Mouse (Mus musculus) forebrain, embryonic 15.5 days (tissue): ENCODE measurements around the gene Csrnp3. TPM values are rescaled to one million over a fixed set of nuclear protein-coding genes. Genes with fewer than 3 reads are reported as not detected.
"Not testable (repeated sequence)": the region's sequence is repeated elsewhere in the genome, so short reads cannot be mapped to it uniquely, and the experiment has no call there.

Experiments
- ATAC-seq: fragments of 200-750 bp; cut with Nextera tagmentation; replicated peaks from 2 replicates; pipeline ENCODE4 v1.8.0; 2017; ENCODE audit warnings: mild to moderate bottlenecking, moderate TSS enrichment, moderate library complexity
- H3K27ac ChIP-seq: fragments of 300-500 bp; sonication (generic); replicated peaks from 2 replicates; pipeline ENCODE4 v1.5.1; 2015; ENCODE audit warnings: mild to moderate bottlenecking, inconsistent platforms
- H3K27me3 ChIP-seq: fragments of 300-500 bp; sonication (generic); 2 replicates; pipeline ENCODE4 v1.6.1; 2015; ENCODE audit warnings: inconsistent platforms
- H3K36me3 ChIP-seq: fragments of 300-500 bp; sonication (generic); 2 replicates; pipeline ENCODE4 v1.6.1; 2015; ENCODE audit warnings: mild to moderate bottlenecking, inconsistent platforms
- H3K4me1 ChIP-seq: fragments of 300-500 bp; sonication (generic); 2 replicates; pipeline ENCODE4 v1.6.1; 2015; ENCODE audit warnings: inconsistent platforms
- H3K4me2 ChIP-seq: fragments of 300-500 bp; sonication (generic); replicated peaks from 2 replicates; pipeline ENCODE4 v1.6.1; 2015; ENCODE audit warnings: mild to moderate bottlenecking, inconsistent platforms
- H3K4me3 ChIP-seq: fragments of 300-500 bp; sonication (generic); 2 replicates; pipeline ENCODE4 v1.5.1; 2015; ENCODE audit warnings: mild to moderate bottlenecking, inconsistent platforms
- H3K9ac ChIP-seq: fragments of 300-500 bp; sonication (generic); replicated peaks from 2 replicates; pipeline ENCODE4 v1.6.1; 2015; ENCODE audit warnings: mild to moderate bottlenecking, inconsistent platforms
- H3K9me3 ChIP-seq: fragments of 300-500 bp; sonication (generic); 2 replicates; pipeline ENCODE4 v1.6.1; 2016; ENCODE audit warnings: inconsistent platforms
- WGBS: fragments of 180-500 bp; shearing (Covaris S2); methylation state at CpG from one replicate; pipeline ENCODE4 v1.1.7; 2015; ENCODE audit warnings: mixed read lengths; 5-methylcytosine and 5-hydroxymethylcytosine counted together
- polyA plus RNA-seq: library from polyadenylated mRNA; unstranded; fragments of >200 nt; fragmentation: Nextera tagmentation; extraction: Ambion mirVana; gene quantifications from 2 replicates; pipeline ENCODE4 v1.2.1, GENCODE M21; 2015

Gene Csrnp3
- polyA plus RNA-seq, 1 experiment from 2014 or later, result 60.5 TPM

DNA sequence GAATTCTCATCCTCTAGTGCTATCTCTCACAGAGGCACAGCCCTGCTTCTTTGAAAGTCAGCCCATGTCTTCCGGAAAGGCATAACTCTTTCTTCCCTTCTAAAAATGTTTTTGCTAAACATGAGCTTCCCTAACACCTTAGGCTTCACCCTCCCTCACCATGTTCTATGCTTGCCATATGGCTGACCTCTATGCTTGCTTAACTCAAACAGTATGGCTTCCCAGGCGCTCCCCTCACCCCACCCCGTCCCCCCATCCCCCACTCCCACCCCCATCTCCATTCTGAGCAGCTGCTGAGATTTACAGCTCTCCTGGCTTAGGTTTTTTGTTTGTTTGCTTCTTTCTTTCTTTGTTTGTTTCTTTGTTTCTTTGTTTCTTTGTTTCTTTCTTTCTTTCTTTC, 3.2 kb upstream of the Csrnp3 start:
- 34% methylated on average over 3 of the region's 3 CpGs for WGBS
- Histone ChIP-seq H3K27me3 (no peaks in the 10 kb centered on the region), H3K36me3 (no peaks in the 10 kb centered on the region), H3K4me3 (no peak overlapping the region), H3K4me2 (no peak overlapping the region), H3K27ac (no peak overlapping the region), H3K4me1 (peaks cover 9% of the 10 kb centered on the region), H3K9ac (no peak overlapping the region), H3K9me3 (no peaks in the 10 kb centered on the region)
- no peak for ATAC-seq

DNA sequence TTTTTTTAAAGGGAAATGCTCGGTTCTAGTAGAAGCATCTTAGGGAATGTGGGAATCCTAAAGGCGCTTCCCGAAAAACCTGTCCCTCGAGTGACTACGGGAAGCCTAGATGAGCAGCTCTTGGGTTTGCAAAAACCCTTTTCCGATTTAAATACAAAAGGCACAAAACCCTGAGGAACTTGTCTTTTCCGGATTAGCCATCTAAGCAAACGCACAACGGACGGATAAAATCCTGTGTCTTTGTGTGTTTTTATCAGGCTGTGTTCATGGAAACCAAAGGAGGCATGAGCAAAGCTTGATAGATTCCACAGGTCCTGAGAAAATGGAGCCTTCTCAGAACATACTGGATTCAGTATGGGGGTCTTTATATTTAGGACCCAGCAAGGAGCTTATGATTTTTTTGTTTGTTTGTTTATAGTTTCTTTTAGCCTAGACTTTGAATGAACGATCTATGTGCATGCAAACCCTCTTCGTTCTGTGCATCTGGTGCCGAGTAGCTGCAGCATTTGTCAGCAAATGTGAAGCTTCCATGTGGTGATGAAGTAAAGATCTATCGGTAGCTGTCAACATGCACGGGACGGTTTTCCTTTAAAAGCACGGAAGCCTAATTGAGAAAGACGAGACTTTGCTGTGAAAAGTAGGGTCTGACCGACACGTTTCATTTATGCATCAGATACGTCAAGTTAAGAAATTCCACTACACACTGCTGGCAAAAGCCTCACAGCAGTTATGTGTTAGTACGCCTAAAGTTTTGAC, 611 bp downstream of the Csrnp3 start:
- Histone ChIP-seq H3K27me3 (no peaks in the 10 kb centered on the region), H3K36me3 (no peaks in the 10 kb centered on the region), H3K4me2 (peak overlapping the region; percentile 62), H3K4me1 (peaks cover 18% of the 10 kb centered on the region), H3K9me3 (no peaks in the 10 kb centered on the region), H3K4me3 (peak overlapping the region; percentile 58), H3K9ac (peak overlapping the region; percentile 70), H3K27ac (peak overlapping the region; percentile 90)
- no peak for ATAC-seq
- WGBS, result under 1% methylated on average over 22 of the region's 22 CpGs

DNA sequence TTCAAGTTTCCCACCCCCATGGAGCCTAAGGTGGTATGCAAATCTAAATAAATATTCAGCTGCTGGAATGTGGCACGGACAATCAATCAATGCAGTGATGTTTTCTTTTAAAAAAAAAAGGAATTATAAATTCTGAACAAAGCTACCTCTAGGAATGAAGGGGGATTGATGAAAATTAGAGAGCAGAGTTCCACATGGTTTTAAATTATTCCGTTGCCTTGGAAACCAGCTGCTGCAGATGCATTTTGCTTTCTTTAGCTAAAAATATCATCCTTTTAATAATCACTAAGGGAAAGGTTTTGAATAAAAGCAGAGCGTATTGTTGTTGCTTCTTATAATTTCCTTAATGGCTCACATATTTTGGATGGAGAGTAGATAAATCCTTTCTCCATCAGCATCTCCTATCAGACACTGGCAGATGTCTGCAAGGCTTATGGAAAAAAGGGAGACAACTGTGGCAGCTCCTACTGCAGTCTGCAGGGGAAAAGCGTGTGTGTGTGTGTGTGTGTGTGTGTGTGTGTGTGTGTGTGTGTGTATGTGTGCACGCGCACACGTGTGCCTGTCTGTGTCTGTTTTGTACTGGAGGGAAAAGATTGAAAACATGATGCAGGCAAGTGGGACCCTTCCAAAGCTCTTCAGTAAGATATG, 2.0 kb downstream of the Csrnp3 start:
- Histone ChIP-seq H3K9ac (peak overlapping the region; percentile 43), H3K9me3 (no peaks in the 10 kb centered on the region), H3K4me3 (peak overlapping the region; percentile 58), H3K27me3 (no peaks in the 10 kb centered on the region), H3K4me2 (peak overlapping the region; percentile 62), H3K27ac (peak overlapping the region; percentile 84), H3K36me3 (no peaks in the 10 kb centered on the region), H3K4me1 (peaks cover 26% of the 10 kb centered on the region)
- WGBS, result 21% methylated on average over 7 of the region's 7 CpGs
- peak; percentile 73 for ATAC-seq

GRCm38 (mm10) chr2:65848706-65849105, 3.1 kb downstream of the Csrnp3 start:
- H3K9me3 ChIP-seq, result no peaks in the 10 kb centered on the region
- H3K27ac ChIP-seq, result peak overlapping the region; percentile 59
- H3K4me2 ChIP-seq, result peak overlapping the region; percentile 35
- peak; percentile 30; the same call in 1 of the 2 replicates for ATAC-seq
- no peaks in the 10 kb centered on the region for H3K27me3 ChIP-seq
- H3K36me3 ChIP-seq, result no peaks in the 10 kb centered on the region
- WGBS, result 32% methylated on average over 8 of the region's 8 CpGs
- peaks cover 28% of the 10 kb centered on the region for H3K4me1 ChIP-seq
- H3K9ac ChIP-seq, result peak overlapping the region; percentile 14; the same call in 1 of the 2 replicates
- peak overlapping the region; percentile 30 for H3K4me3 ChIP-seq

DNA sequence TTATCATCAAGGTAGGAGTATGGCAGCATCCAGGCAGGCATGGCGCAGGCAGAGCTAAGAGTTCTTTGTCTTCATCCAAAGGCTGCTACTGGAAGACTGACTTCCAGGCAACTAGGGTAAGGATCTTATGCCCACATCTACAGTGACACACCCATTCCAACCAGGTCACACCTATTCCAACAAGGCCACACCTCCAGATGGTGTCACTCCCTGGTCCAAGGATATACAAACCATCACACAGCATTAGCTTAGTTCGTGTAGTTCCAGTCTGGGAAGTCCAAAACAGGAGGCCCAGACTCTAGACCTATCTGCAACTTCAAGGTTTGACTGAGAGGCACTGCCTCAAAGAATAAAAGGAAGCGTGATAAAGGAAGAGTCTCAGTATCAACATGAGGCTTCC, 4.7 kb downstream of the Csrnp3 start:
- not testable (repeated sequence) for ATAC-seq, H3K4me2 ChIP-seq
- WGBS, result 89% methylated on average over 3 of the region's 3 CpGs

GRCm38 (mm10) chr2:65856791-65857190, 11.2 kb downstream of the Csrnp3 start:
- Histone ChIP-seq H3K27me3 (no peaks in the 10 kb centered on the region), H3K9me3 (no peaks in the 10 kb centered on the region), H3K36me3 (0 out of 2 replicates have a peak, but pooled peaks cover 3% of the 10 kb centered on the region), H3K4me2 (no peak overlapping the region), H3K4me1 (peaks cover 33% of the 10 kb centered on the region), H3K4me3 (no peak overlapping the region), H3K9ac (no peak overlapping the region), H3K27ac (no peak overlapping the region)
- WGBS, result 92% methylated on average over 5 of the region's 5 CpGs
- ATAC-seq, result no peak

More for the DNA sequence above, 4.7 kb downstream of the Csrnp3 start:
- peaks cover 34% of the 10 kb centered on the region for H3K4me1 ChIP-seq
- not testable (repeated sequence) for H3K36me3 ChIP-seq, H3K27me3 ChIP-seq, H3K9ac ChIP-seq, H3K4me3 ChIP-seq, H3K9me3 ChIP-seq, H3K27ac ChIP-seq

- Histone ChIP-seq H3K36me3 (peaks cover 7% of the 10 kb centered on the region), H3K27me3 (no peaks in the 10 kb centered on the region), H3K9me3 (no peaks in the 10 kb centered on the region), H3K9ac (no peak overlapping the region), H3K4me1 (peaks cover 14% of the 10 kb centered on the region), H3K27ac (peak overlapping the region; percentile 37), H3K4me2 (no peak overlapping the region), H3K4me3 (no peak overlapping the region)
- 68% methylated on average over 18 of the region's 18 CpGs for WGBS
- ATAC-seq, result peak; percentile 37; the same call in 1 of the 2 replicates
Measured at GRCm38 (mm10) chr2:65859767-65860727, 14.5 kb downstream of the Csrnp3 start.

GRCm38 (mm10) chr2:65864778-65865339, 19.3 kb downstream of the Csrnp3 start:
- Histone ChIP-seq H3K36me3 (peaks cover 7% of the 10 kb centered on the region), H3K4me2 (no peak overlapping the region), H3K9ac (no peak overlapping the region), H3K27ac (0 out of 2 replicates have a peak overlapping the region, but pooled peaks have one; percentile 28), H3K9me3 (no peaks in the 10 kb centered on the region), H3K4me1 (peaks cover 9% of the 10 kb centered on the region), H3K4me3 (no peak overlapping the region), H3K27me3 (no peaks in the 10 kb centered on the region)
- peak; percentile 68 for ATAC-seq
- 54% methylated on average over 12 of the region's 12 CpGs for WGBS

DNA sequence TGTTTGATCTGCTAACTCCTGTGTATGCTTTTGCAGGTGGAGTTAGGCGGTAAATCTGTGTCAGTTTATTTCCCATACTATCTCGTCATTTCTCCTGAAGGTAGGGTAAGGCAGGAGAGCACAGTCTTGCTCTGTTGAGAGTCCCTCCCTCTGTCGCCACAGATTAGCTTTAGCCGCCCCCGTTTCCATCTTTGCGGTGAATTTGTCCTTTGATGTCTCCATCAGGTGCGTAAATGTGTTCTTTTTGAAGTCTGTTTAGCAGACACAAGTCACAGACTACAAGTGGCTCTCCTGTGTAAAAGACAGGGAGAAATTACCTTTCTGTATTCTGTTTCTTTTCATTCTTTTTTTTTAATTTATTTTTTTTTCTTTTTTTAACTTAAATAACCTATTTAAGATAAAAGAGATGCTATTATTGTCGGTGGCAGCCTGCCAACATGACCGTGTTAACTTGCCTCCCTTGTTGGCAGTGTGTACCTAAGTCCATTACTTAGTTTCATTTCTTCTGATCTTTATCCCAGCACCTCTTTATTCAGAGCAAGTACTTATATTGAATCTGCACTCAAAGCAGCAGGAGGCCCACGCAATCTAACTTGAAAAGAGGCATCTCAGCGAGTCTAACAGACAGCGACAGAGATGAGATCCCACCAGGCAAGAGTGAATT, 25.5 kb downstream of the Csrnp3 start:
- H3K36me3 ChIP-seq, result no peaks in the 10 kb centered on the region
- H3K4me2 ChIP-seq, result no peak overlapping the region
- peaks cover 3% of the 10 kb centered on the region; the same call in 1 of the 2 replicates for H3K4me1 ChIP-seq
- no peak for ATAC-seq
- 52% methylated on average over 12 of the region's 12 CpGs for WGBS
- no peak overlapping the region for H3K27ac ChIP-seq
- no peaks in the 10 kb centered on the region for H3K9me3 ChIP-seq
- no peak overlapping the region for H3K9ac ChIP-seq
- no peak overlapping the region for H3K4me3 ChIP-seq
- no peaks in the 10 kb centered on the region for H3K27me3 ChIP-seq

DNA sequence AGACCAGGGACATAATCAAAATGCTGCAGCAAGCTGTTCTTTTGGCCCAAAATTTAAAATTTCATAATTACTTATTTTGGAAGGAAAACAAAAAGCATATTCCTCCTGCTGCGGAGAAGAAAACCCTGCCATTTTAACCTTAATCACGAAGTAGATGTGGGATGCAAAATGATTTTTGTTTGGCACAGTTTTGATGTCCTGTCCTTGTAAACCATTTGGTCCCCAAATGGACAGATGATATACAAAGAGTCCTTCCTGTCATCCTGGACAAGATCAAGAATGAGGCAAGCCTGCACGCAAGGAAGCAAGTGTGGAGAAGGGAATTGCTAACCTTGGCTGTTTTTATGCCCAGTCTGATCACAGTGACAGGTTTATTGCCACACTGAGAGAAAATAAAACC, 46.0 kb downstream of the Csrnp3 start:
- Histone ChIP-seq H3K4me2 (no peak overlapping the region), H3K27me3 (no peaks in the 10 kb centered on the region), H3K9ac (no peak overlapping the region), H3K27ac (no peak overlapping the region), H3K36me3 (no peaks in the 10 kb centered on the region), H3K4me3 (no peak overlapping the region), H3K4me1 (peaks cover 3% of the 10 kb centered on the region), H3K9me3 (no peaks in the 10 kb centered on the region)
- WGBS, result 77% methylated on average over 3 of the region's 3 CpGs
- no peak for ATAC-seq

- Histone ChIP-seq H3K36me3 (no peaks in the 10 kb centered on the region), H3K27me3 (no peaks in the 10 kb centered on the region), H3K27ac (peak overlapping the region; percentile 34; the same call in 1 of the 2 replicates), H3K9me3 (no peaks in the 10 kb centered on the region), H3K9ac (no peak overlapping the region), H3K4me3 (no peak overlapping the region), H3K4me1 (peaks cover 13% of the 10 kb centered on the region), H3K4me2 (no peak overlapping the region)
- no peak for ATAC-seq
- 83% methylated on average over 8 of the region's 8 CpGs for WGBS
Measured at GRCm38 (mm10) chr2:65893241-65893640, 47.7 kb downstream of the Csrnp3 start.
